Mouse (Mus musculus) heart, adult 18-20 months (tissue): ENCODE data around the gene Cox10. TPM values are rescaled to one million over a fixed set of nuclear protein-coding genes. Genes with fewer than 3 reads are reported as not detected.
"Not testable (repeated sequence)": the region's sequence is repeated elsewhere in the genome, so short reads cannot be mapped to it uniquely, and the experiment has no call there.

Experiments used
- DNase-seq, 2 experiments: peaks; one replicate each; pipeline ENCODE4 v3.0.0; 2021 to 2022; ENCODE audit warnings: mixed read lengths in 1 of 2
- long read RNA-seq, 2 experiments: library from polyadenylated mRNA; stranded (forward); transcript quantifications; one replicate each; pipeline ENCODE4 v2.0.0; 2021
- total RNA-seq, 2 experiments: library from RNA; stranded (reverse); gene quantifications; 2 replicates each; pipeline ENCODE4 v1.2.3; 2021

Gene Cox10
- total RNA-seq, result 10 to 100 TPM; 70.1 to 74.3 TPM
- long read RNA-seq, experiment 1, transcript Cox10-201 (7 exons, 2,915 nt), result major isoform, 92 of 104 reads
- long read RNA-seq, experiment 1, partial matches to known transcripts, result 5 of 104 reads
- long read RNA-seq, experiment 1, other reads (novel, unspliced or antisense), result 7 of 104 reads
- long read RNA-seq, experiment 2, transcript Cox10-201 (7 exons, 2,915 nt), result major isoform, 46 of 62 reads
- long read RNA-seq, experiment 2, partial matches to known transcripts, result 2 of 62 reads
- long read RNA-seq, experiment 2, other reads (novel, unspliced or antisense), result 12 of 62 reads

DNA sequence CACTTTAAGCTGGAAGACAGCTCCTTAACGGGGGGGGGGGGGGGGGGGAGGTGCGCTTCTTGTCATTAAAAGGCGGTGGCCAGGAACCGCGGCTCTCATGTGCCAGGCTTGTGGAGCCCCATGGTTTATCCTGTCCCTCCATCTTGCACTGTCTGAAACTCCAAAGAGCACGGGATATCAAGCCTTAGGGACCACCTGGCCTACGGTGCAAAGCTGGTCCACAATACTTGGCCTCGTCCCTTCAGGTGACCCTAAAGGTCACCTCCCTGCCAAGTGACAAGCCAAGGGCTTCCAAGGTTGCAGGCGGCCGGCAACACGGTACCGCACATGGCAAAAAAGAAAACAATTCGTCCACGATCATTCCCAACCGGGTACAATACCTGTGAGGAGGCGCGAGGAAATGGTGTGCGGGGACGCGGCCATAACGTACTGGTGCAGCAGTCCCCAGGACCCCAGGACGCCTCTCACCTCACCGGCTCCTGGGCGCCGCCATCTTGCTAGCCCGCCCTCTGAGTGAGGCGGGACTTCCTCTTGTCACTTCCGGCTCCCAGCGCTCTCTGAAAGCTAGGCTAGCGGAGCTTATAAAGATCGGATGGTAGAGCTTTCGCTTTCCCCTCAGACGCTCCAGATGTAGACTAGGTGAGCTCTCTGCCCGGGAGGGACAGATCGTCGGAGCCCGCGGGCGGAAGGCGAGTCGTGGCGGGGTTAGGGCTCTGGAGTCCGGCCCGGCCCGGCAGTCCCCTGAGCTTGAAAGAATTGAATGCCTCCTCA is at the start of gene Cox10:
Gene Cox10, minus strand, starts transcription at position 513 of the 771 bp plus-strand sequence.
- DNase-seq, result peak; percentile 93

DNA sequence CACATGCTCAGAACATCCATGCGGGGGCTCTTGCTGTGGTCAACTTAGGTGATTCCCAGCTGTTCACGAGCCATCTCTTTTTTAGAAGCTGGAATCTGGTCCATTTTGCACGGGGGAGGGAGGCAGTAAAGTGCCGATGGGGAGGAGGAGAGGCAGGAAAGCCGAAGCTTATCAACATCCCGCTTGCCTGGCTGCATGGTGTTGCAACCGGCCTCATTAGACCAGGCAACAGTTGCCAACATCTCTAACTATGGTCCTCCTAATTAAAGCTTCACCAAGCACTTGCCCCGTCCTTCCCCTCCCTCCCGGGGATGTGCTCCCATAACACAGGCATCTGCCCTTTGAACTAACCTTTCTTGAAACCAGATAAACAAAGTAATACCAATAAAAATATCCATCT is 48.7 kb upstream of the Cox10 start:
- peak; percentile 13 for DNase-seq

DNA sequence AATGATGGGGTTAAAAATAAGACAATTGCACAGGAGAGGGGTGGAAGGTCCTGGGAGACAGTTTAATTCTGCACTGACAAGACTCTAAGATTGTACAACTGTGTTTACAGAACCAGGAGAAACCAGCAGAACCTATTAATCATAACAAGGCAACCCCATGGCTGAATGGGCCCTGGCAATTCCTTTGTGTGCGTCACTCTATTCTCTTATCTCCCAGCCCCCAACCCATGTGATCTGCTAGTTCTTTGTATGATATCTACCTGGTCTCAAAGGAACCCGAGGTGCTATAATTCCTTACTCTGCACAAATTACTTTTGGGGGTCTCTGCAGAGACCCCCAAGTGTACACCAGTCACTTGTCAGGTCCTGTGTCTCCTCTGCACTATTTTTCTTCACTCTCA is 46.2 kb upstream of the Cox10 start:
- no peak for DNase-seq

DNA sequence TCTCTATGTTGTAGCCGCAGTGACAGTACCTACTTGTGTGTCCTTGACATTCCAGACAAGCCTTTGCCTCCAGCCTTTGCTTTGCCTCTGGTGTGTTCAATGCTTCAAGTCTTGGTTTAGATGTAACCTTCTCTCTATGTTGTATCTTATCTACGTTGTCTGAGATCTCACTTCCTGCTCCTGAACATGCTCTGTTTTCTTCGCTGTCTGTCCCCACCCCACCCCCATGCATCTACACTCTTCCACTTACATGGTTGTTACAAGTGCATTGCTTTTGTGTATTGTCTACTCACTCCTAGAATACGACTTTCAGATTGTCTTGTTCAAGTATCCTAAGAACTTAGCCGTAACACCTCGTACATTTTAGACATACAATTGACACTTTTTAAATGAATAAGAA is 43.9 kb upstream of the Cox10 start:
- DNase-seq, result not testable (repeated sequence)

DNA sequence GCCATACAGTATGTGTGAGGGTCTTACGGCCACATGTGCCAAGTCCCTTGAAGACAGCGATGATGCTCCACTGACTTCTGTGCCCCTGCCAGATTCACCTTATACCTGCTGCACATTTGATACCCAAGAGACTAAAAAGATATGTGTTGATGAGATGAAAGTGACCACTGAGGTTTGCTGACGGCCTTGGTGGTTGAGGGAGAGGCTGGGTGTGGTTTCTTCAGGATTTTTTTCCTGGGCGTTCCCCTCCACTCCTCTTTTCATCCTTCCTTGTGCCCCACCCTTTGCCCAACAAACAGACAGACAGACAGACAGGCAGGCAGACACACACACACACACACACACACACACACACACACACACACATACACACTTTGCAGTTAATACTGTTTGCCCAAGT is 37.4 kb upstream of the Cox10 start:
- no peak for DNase-seq

DNA sequence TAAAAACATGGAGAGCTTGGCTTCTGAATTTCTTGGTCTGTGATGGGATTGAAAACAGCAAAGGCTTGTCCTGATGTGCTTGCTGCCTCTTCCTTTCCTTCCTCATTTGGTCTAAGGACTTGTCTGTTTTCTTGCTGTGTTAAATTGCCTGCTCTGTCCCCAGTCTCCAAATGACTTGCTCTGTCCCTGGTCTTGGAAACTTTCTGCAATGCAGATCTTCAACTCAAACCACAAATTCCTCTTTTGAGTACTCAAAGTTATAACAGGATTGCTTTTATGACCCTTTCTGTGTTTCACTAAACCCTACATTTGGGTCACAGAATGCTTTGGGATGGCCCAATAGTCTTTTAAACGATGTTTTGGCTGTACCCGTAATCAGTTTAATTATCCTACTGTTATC is 36.6 kb upstream of the Cox10 start:
- no peak for DNase-seq

DNA sequence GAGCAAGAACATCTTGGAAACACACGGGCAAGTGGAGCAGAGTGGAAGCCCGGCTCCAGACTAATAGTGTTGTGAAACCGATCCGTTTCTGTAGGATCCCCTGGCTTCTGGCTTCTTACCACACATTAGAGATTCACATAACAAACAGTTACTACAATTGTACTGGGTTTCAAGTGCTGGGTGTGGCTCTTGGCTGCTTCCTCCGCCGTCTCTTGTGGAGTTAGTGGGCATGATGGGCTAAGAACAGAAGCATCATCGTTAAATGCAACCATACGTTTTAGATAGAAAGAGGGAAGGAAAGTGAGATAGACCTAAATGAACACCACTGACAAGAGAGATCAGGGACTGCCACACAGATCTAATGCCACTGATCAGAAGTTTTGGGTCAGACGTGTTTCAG is 35.8 kb upstream of the Cox10 start:
- DNase-seq, result no peak

DNA sequence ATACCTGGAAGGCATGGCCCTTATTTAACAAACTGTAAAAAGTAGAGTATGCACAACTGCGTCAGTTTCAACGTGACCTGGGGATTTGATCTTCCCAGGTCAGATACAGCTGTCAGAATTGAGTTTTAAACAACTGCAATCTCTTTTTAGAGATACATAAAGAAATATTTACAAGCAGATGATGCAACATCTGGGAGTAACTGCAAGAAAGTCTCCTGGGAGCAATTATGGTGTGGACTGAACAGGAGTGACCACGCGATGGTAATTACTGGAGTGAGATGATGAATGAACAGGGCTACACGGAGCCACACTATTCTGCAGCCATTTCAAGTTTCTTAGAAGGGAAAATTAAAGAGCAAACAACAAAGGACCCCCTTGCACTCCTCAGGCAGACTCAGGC is 20.8 kb upstream of the Cox10 start:
- no peak for DNase-seq

DNA sequence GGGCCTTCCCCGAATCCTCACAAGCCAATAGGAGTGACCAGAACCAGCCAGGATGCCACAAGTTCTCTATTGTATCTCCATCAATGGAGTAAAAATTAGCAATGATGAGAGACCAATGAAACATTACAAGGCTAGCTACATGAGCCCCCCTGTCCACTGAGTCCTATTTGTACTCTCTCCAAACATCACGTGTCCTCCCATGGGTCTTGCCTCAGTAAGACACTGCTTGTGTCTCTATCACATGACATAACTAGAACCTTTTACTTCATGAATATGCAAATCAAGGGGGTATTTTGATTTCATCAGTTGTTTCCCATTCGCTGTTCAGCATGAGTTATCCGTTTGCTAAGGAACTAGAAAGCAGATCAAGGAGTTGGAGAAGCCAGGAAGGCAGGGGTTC is 13.8 kb upstream of the Cox10 start:
- DNase-seq, result no peak

DNA sequence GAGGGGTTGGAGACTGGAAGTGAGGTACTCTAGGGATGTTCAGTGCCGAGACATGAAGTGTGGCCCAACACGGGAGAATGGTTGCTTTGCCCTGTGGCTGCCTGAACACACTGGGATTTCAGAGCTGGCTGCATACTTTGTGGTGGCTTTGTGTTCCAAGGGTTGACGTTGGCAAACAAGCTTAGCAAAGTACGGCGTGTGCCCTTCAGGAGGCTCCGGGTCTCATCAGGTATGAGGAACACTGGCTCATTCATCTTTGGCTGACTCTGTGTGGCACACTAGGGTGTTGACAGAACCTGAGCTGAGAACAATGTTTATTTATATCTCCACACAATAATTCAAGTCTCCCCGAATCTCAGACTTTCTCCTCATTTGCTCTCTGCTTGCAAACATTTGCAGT is 11.9 kb upstream of the Cox10 start:
- DNase-seq, result peak; percentile 64 to 71

DNA sequence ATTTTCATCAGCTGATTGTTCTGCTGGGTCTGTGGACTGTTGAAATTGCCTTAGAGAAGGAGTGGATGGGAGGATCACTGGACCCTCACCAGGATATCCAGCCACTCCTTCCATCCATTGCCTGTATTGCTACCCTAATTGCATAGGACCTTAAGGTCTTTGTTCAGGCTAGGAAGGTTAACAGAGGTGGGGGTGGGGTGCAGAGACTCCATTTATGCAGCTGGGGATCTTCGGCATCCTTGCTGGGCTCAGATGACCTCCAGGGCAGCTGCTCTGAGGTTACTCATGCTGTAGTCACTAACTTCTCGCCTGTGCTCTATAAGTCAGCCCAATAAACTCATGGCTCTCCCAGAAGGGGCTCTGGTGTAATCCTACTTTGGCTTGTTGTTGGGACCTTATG is 10.4 kb upstream of the Cox10 start:
- DNase-seq, result no peak

DNA sequence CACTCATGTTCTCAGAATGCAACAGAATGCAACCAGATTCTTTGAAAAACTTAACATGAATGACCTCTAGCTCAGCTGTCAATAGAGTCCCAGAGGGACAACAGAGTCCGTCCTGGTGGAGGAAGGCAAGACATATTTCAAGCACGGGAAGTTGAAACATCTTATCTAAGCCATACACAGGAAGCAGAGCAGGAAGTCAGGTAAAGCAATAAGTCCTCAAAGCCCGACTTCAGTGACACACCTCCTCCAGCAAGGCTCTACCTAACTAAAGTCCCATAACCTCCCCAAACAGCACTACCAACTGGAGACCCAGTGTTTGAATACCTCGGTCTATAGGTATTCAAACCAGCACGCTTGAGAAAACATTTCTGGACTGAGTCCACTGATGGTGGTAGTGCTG is 6.6 kb upstream of the Cox10 start:
- DNase-seq, result no peak

DNA sequence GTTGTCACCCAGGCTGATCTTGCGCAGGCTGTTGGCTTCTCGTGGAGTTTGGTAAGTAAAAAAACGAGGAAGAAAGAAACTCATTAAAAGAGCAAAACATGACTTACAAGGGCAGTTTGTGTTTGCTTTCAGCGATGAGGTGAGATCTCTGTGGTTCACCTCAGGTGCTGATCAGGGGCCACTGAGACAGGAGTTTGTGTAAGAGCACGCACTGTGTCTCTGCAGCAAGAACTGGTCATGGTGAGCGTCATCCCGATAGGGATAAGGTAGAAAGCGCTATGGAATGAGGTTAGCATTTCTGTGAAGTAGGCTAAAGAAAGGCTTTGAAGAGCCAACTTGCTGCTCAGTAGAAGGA is 436 bp upstream of the Cox10 start:
- no peak for DNase-seq

DNA sequence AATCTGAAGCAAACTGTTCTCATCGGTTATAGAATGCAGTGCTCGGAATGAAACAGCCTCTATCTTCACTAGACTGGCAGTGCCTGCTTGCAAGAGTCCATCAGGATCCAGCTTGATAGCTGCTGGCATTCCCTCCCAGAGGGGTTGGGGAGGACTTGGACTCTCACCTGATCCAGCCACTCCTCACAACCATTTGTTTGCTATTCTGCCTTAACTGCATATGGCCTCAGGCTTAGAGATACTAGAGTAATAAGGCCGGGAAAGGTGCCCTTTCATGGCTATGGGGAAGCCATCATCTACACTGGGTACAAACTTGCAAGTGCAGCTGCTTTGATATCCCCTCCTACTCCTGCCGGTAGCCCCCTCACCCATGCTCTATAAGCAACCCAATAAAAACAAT is 3.1 kb downstream of the Cox10 start:
- no peak for DNase-seq

DNA sequence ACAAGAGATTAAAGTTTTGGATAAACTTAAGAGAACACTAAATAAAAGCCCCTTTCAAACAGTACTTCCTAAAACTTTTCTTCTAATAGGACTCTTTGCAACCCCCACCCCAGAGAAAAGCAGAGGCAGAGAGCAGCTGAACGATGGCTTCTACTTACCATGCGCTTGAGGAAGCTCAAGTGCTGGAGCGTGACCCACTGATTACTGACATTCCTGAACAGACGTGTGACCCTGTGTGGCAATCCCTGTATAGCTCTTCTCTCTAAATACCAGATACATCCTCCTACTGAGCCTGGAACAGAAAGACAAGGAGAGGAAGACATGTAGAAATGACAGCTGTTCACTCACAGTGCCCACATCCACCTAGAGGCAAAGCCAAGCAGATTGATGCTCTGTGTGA is 5.9 kb downstream of the Cox10 start:
- peak; percentile 25 to 49 for DNase-seq

DNA sequence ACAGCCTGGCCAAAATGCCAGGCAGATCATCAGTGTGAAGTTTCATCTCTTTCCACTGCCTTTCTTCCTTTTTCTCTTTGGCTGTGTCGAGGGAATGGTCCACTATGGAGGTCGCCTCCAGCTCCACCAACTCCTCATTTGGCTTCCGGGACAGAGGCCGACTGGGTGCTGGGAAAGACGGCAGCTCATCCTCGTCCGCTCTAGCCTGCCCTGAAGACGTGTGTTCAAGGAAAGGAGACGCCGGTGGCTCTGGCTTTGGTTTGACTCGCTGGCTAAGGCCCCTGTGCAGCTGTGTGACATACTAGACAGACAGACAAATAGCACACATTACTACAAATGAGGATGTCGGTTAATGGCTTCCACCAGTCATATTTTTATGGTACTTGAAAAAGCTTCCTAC is 7.7 kb downstream of the Cox10 start:
- no peak for DNase-seq

DNA sequence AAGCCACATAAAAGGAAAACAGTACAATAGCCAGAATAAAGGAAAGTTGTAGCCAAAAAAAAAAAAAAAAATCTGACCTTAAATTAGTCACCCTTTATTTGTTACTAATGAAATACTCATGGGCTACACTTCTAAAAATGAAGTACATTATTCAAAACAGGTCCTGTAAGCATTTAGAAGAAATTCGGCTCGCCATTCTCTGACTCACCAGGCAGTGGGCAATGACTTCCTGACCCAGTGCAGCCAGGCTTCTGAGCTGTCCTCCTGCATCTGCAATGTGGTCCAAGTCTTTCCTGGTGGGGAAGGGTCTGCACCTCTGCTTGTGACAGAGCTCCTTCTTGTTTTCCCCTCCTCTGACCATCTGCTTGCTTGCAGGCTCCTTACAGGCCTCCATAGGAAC is 13.3 kb downstream of the Cox10 start:
- DNase-seq, result no peak

DNA sequence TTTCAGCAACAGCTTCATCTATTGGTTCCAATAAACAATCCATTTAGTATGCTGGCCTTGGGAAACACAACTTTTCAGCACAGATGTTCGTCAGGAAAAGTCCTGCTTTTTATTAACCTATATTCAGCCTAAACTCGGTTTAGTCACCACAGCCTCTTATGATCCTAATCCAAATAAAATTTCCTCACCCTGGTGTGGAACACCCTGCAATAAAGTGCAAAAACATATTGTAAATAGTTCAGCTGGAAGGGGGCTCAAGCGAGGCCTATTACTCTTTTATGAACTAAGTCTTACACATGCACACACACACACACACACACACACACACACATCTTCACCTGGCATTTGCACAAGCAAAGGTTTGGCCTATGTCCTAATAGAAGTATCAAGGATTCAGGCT is 16.1 kb downstream of the Cox10 start:
- no peak for DNase-seq

DNA sequence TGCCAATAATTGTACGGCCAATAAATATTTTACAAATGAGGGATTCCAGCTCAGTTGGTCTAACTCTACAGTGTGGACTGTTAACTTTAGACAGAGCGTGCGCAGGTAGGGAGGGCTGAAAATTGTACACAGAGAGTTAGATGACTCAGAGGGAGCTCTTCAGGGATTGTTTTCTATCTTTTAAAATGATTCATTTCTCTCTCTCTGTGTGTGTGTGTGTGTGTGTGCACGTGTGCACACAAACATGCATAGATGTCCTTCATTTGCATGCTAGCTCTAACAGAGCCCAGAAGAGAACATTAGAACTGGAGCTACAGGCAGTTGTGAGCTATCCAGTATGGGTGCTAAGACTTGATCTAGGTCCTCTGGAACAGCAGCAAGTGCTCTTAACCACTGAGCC is 17.0 kb downstream of the Cox10 start:
- no peak for DNase-seq

DNA sequence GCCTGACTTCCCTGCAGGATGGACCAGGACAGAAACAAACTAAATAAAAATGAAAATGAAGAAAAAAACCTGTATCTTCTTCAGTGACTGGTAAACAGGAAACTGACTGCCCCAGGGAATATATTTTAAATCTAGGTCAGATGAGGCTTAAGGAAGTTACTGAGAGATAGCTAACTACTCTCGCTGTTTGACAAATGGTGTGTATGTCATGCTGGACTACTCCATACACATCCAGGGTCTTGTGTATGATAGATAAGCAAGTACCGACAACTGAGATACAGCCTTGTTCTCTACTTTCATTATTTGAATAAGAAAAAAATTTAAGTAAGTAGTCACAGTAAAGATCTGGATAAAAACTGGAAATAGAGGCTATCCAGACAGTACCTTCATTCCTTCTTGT is 20.0 kb downstream of the Cox10 start:
- no peak for DNase-seq

DNA sequence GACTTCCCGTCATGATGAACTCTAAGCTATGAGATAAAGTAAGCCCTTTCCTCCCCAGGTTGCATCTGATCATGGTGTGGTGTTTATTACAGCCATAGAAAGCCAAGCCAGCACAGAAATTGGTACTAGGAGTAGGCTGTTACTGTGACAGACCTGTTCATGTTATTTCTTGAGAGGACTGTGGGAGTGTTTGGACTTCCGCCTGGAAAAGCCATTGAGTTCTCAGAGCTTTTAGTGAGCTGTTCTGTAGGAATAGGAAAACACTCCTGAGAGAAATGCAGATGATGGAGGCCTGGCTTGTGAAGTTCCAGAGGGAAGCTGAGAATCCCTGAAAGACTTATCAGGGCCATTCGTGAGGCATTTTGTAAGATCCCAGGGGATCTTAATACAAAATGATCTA is 20.8 kb downstream of the Cox10 start:
- DNase-seq, result no peak

DNA sequence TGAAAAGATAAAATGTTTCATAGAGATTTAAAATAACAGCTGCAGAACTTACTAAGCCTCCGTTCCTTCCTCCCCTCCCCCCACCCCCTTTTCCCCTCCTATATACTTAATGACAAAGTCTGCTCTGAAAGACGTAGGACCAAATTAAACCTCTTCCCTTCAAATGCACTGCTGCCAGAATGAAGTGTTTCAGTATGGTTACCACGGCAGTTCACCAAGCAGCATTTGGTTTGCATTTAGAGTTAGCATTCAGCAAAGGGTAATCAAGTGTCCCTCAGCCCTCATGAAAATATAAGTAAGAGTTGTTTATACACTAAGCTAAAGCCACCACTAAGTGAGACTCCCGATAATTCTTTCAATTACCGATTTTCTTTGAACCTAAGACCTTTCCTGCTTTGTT is 25.9 kb downstream of the Cox10 start:
- no peak for DNase-seq

DNA sequence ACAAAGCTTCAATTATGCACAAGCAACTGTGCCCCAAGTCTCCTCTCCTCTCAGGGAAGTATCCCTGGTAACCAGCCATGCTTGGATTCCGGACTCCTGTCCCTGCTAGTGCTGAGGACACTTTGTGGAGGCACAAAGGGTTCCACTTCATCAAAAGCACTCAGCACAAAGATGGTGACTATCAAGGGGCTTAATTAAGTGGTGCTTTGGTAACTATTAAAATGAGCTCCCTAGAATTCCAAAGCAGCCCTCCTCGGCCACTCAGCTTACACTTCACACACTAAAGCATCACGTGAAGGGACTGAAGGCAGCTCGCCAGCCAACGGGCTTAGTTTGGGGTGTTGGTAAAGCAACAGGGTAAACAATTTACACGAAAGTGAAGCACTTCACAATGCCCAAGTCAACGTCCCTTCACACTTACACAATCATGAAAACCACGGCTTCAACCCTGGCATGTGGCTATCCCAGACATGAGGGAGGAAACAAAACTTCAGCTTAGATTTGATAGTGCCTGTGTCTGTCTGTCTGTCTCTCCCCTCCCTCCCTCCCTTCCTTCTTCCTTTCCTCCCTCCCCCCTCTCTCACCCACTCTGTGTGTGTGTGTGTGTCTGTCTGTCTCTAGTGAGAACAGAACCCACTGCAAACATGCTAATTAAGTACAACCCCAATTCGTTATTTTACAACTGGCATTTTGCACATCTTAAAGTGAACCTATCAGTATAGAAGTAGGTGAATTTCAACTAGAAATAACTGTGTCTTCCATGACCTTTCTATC is 27.9 kb downstream of the Cox10 start:
- no peak for DNase-seq
